Mouse (Mus musculus) c-Kit-negative CD71-positive TER-119-positive erythroid progenitor cells, embryonic 14.5 days (primary cell): ENCODE data around the gene Cldn6.
A peak's percentile ranks its signal among the peaks of the same experiment; 100 is the strongest.

Experiments used
- DNase-seq: peaks from one replicate; pipeline ENCODE4 v3.0.0-alpha.2; 2013; ENCODE audit warnings: low read depth, low spot score

The Cldn6 gene

DNA sequence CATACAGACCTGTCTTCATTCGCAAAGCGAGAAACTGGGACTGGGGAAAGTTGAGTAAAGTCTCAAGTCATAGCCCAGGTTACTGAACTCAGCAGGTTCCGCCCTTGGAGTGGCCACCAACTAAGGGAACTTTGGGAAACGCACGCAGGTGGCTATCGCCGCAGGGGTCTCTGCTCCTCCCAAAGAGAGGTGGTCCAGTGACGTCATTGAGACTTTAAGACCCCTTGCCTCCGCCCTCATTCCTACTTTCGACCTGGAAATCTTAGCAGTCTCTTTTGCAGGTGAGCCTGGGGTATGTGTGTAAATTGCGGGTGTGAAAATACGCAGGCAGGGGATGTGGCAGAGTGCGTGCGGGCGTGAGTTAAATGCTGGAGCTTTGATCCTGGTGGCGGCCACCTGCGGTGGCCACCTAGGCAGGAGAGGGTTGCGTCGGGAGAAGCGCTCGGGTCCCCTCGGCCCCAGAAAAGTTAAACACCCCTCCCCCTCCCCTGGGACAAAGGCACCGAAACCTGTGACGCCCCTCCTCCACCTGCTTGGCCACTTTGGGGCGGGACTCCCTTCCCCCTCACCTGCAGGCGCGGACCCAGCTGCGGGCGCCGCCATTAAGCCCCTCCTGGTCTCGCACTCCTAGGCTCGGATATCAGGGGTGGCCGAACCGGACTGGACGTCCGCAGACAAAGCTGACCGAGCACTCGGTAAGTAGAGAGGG lies at the start of gene Cldn6:
Gene Cldn6 (plus strand): TSS at position 123 of the 709 bp plus-strand sequence.
- no peak for DNase-seq

DNA sequence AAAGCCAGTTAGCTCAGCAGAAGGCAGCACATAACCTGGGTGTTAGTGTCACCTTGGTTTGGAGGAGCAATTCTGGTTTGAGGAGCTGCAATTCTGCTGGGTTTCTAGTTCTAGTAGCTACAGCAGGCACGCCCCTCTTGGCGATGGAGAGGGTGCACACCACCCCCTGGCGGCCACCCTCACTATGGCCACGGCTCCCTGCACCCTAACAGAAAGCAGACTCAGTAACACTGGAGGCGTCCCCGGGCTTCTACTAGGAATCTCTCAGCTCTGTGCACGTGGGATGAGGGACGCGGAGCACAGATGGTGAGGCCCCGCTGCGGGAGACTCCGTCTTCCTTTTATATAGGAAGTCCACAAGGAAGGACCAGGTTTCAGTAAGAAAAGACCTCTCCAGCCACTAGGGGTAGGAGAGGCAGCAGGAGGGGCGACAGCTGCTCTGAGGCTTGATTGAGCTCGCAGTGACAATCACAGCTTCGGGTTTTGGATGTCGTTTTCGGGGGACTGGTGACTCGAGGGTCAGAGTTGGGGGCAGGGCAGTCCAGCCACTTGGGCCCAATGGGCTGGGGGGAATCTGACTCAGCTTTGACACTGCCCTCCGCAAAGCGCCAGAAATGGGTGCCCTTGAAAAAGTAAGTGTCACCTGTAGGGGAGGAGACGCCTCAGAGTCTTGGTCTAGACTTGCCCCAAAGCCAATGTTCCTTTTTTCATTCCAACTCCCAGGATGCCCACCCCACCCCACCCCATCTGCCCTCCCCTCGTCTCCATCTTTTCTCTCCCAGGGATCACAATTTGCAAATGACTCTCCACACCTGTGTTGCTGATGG lies 48.6 kb upstream of the Cldn6 start:
- peak; percentile 8 for DNase-seq

DNA sequence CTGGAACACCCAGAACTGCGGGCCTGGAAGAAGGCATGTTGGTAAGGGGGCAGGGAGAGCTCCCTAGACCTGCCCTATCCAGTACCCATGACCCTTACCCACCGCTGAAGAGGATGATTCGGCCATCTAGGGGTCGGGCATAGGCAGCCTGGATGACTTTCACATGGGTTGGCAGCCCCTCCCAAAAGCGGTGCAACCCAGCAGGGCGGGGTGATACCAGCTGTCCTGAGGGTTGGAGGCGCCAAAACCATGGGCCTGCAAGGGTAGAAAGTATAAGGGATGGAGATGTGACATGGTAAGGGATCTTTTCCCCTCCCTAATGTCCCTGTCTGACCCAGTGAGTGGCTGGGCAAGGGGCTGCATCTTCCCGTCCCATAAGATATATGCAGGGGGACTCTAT lies 47.8 kb upstream of the Cldn6 start:
- no peak for DNase-seq

DNA sequence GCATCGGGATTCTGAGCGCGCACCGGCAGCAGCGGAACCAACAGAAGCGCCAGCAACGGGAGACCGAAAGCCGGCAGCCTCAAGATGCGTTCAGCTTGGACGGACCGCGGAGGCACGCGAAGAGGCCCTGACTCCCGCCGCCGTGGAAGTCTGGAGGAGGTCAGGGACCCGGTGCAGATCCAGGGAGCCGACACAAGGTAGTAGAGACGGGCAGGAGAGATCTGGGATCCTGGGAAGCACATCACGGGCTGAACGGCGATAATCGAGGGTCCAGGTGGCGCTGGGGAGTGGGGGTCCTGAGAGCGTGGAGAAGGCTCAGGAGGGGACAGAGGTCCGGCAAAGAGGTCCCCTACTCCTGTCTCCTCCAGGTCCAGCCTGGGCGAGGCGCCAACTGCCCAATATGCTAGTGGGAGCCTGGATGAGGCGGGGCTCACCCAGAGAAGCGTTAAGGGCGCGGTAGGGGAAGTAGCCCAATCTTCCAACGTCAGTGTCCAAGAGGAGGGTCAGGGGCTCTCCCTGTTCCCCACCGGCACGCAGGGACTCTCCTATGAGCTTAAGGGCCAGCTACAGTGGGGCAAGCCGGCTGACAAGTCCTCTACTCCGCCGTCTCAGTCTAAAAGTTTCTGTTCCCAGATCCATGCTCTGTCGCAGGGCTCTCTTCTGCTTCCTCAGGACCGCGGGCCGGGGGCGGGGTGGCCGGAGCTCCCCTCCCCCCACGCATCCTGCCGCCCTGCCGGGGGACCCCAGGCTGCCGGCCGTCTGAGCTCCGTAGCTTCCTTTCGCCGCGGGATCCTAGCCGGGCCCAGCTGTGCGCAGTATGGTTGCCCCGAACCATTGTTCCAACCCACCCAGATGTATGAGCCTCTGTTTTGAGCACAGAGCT lies 34.2 kb upstream of the Cldn6 start, which contains the start of gene Mmp25:
Gene Mmp25 (minus strand): TSS at position 665 of the 883 bp plus-strand sequence.
- no peak for DNase-seq

DNA sequence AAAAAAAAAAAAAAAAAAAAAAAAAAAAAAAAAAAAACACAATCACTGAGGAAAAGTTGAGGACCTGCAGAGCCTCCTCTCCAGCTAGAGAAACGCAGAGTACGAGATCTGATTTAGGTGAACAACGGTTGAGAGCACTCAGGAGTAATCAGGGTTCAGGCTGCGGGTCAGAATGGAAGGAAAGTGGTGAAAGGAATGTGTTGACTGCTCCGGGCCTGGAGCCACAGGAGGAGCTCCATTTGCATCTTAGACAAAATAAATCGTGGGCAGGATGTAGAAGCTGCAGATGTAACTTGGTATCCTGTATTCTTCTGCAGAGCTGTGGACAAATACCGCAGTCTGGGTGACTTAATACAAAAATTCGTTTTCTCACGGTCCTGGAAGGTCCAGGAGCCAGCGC lies 33.2 kb upstream of the Cldn6 start:
- no peak for DNase-seq

DNA sequence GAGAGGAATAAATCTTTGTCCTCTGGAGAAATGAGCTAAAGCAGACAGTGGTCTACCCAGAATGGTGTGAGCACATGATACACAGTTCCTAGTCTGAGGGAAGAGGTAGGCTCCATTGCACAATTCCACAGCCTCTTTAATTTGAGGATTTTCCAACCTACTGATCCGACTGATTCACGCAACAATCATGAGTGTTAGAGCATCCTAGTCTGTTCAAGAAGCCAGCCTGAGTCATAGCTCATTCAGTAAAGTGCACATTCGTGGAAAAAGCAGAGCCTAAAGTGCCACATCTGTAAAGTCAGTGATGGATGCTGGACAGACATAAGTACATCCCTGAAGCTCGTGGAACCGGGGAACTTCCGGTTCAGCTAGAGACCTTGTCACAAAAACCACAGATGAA lies 27.7 kb upstream of the Cldn6 start:
- no peak for DNase-seq

GRCm38 (mm10) chr17:23653324-23653723 lies 25.7 kb upstream of the Cldn6 start:
- no peak for DNase-seq

DNA sequence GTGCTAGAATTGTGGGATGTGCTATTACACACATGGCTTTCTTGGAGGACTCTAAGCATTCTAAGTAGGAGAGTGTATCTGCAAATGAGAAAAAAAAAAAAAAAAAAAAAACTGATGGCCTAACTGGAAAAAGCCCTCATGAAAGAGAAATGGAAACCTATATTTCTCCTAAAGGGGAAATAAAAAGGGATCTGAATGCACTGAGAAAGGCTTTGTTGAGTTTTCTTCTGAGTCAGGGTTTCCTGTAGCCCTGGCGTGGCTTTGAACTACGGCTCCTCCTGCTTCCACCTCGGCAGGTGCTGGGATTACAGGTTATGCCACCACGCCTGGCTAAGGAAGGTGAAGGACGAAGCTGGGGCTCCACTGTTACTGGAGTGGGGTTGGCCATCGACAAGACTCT lies 25.0 kb upstream of the Cldn6 start:
- DNase-seq, result no peak

DNA sequence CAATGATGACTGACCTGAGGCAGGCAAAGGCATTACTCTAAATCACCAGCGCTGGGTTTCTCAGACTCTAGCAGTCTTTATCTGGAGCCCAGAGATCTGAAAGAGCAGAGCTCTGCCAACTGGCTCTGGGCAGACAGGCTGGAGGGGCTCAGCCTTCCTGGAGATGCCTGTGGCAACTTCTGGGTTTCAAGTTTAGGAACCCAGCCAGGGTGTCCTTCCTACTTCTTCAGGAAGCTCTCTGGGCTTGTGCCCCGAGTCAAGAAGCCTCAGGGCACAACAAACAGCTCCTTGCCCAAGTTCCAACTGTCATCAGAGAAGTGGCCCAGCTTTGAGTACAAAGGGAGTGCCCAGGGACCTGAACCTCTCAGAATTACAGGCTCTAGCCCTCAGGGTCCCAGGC lies 24.6 kb upstream of the Cldn6 start:
- DNase-seq, result no peak

DNA sequence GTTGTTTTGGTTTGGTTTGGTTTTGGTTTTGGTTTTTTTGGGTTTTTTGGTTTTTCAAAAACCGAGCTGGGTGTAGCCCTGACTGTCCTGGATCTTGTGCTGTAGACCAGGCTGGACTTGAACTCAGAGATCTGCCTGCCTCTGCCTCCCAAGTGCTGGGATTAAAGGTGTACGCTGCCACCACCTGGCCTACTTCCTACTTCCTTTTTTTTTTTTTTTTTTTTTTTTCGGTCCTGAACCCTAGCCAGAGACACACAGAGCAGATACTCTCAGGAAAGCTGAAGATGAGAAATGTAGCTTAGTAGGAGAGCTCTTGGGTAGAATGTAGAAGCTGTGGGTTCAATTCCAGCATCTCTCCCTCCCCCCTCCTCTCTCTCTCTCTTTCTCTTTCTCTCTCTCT lies 20.6 kb upstream of the Cldn6 start:
- no peak for DNase-seq

DNA sequence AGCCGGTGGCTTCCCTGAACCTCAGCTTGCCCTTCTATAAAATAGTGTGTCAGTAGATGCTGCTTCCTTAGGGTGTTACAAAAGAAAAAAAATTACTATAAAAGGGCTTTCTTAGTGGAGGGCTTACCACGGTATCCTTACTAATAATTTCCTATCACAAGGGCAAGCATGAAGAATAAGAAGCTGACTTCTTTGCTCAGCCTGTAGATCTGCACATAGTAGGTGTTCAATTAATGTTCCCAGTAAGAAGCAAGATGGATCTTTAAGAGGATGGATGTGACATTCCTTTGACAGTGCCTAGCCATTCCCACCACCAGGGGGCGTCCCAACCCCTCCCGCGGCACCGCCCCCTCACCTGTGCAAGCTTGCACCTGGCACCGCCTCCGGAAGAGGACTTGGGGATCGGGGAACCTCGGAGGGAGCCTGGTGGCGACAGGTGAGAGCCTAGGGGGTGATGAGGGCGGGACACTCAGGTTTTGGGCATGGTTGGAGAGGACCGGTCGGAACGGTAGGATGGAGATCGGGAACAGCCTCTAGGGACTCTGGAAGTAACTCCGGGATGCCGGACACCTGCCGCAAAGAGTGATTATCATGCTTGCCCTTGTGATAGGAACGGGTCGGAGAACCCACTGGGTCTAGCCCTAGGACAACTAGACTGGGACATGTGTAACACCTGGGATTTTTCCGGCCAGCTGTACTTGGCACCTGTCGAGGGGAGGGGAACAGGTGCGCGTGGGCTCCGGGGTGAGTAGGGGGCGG lies 18.8 kb upstream of the Cldn6 start, which contains the start of gene Bicdl2:
Gene Bicdl2 (plus strand): TSS at position 390 of the 759 bp plus-strand sequence.
- DNase-seq, result no peak

DNA sequence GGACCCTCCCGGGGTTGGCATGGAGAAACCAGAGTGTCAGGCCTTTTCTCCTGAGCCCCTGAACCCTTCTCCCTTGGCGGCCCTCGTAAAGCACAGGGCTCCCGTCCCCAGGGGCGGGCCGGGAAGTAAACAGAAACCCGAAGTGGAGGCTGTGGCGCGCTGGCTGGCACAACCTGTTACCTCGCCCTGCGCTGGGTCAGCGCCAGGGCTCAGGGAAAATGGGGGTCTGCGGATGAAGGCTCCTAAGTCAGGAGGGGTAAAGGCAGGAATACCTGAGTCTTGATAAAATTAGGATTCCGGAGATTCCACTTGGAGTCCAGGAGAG lies 18.2 kb upstream of the Cldn6 start:
- no peak for DNase-seq

GRCm38 (mm10) chr17:23661526-23661925 lies 17.5 kb upstream of the Cldn6 start:
- no peak for DNase-seq

GRCm38 (mm10) chr17:23664556-23665021 lies 14.5 kb upstream of the Cldn6 start:
- DNase-seq, result peak; percentile 19

DNA sequence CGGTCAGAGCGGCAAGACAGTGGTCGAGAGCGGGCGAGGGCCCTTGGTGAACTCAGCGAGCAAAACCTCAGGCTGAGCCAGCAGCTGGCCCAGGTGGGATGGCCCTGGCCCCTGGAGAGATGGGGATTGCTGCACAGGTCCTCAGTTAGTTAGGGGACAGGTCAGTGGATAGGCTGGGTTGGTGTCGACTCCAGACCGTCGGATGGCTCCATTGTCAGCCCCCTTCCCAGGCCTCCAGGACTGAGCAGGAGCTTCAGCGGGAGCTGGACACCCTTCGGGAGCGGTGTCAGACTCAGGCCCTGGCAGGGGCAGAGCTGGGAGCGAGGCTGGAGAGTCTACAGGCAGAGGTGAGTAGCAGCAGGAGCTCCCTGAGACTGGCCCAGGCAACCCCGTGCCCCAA lies 13.5 kb upstream of the Cldn6 start:
- DNase-seq, result no peak

- no peak for DNase-seq
These were observed 8.5 kb upstream of the Cldn6 start for GRCm38 (mm10) chr17:23670516-23671074.

DNA sequence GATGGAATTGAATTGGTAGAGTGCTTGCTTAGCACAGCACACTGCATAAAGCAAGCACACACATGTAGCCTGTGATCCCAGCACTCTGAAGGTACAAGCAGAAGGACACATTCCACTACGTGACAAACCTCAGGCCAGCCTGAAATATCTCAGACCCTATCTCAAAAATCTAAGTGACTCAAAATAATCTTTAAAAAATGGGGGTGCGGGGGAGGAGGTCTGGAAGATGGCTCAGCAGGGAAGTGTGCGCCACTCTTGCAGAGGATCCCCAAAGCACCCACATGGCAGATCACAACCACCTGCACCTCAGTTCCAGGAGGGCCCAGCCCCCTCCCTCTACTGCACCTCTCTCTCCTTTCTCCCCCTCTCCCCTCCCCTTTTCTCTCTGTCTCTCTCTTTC lies 7.5 kb upstream of the Cldn6 start:
- DNase-seq, result no peak

- DNase-seq, result no peak
These were observed 6.3 kb upstream of the Cldn6 start for GRCm38 (mm10) chr17:23672761-23673160.

GRCm38 (mm10) chr17:23673424-23674073 lies 5.5 kb upstream of the Cldn6 start, which contains the start of the genes Hcfc1r1 and Thoc6:
TSS of gene Hcfc1r1 (plus strand) at chr17:23673596.
TSS of gene Thoc6 (minus strand) at chr17:23673882.
- peak; percentile 75 for DNase-seq

- no peak for DNase-seq
These were observed 4.6 kb upstream of the Cldn6 start for GRCm38 (mm10) chr17:23674271-23674952.
